Mouse (Mus musculus): Measurements from ENCODE around the gene Cgrrf1.

- TF ChIP-seq CTCF (IDR thresholded peaks at IDR 0.05; ENCODE audit: borderline replicate concordance, control insufficient read depth, extremely low read depth, insufficient read depth, low read length, poor library complexity) = no peak
- TF ChIP-seq POLR2A (IDR thresholded peaks at IDR 0.05; ENCODE audit: control insufficient read depth, extremely low read depth, insufficient read depth, low read length, poor library complexity) = no peak
Measured at GRCm38 (mm10) chr14:46832354-46833272, 688 bp downstream of the Cgrrf1 start.

All from thymus, adult 2 months (tissue).